Mouse (Mus musculus) midbrain, embryonic 13.5 days (tissue): ENCODE results near the gene Nol9. TPM values are rescaled to one million over a fixed set of nuclear protein-coding genes. Genes with fewer than 3 reads are reported as not detected.

Experiments
- ATAC-seq: fragments of 200-750 bp; cut with Nextera tagmentation; 2 replicates; pipeline ENCODE4 v1.8.0; 2017; ENCODE audit warnings: mild to moderate bottlenecking, moderate TSS enrichment, moderate library complexity
- H3K27ac ChIP-seq: fragments of 300-500 bp; sonication (generic); 2 replicates; pipeline ENCODE4 v1.5.1; 2015; ENCODE audit warnings: inconsistent platforms, mild to moderate bottlenecking, moderate library complexity
- H3K27me3 ChIP-seq: fragments of 300-500 bp; sonication (generic); 2 replicates; pipeline ENCODE4 v1.6.1; 2015; ENCODE audit warnings: mild to moderate bottlenecking, inconsistent platforms
- H3K36me3 ChIP-seq: fragments of 300-500 bp; sonication (generic); 2 replicates; pipeline ENCODE4 v1.6.1; 2015; ENCODE audit warnings: mild to moderate bottlenecking, inconsistent platforms
- H3K4me1 ChIP-seq: fragments of 300-500 bp; sonication (generic); replicated peaks from 2 replicates; pipeline ENCODE4 v1.6.1; 2015; ENCODE audit warnings: inconsistent platforms
- H3K4me2 ChIP-seq: fragments of 300-500 bp; sonication (generic); replicated peaks from 2 replicates; pipeline ENCODE4 v1.6.1; 2015; ENCODE audit warnings: moderate library complexity, mild to moderate bottlenecking, inconsistent platforms
- H3K4me3 ChIP-seq: fragments of 300-500 bp; sonication (generic); replicated peaks from 2 replicates; pipeline ENCODE4 v1.5.1; 2015; ENCODE audit warnings: mild to moderate bottlenecking, inconsistent platforms
- H3K9ac ChIP-seq: fragments of 300-500 bp; sonication (generic); replicated peaks from 2 replicates; pipeline ENCODE4 v1.6.1; 2015; ENCODE audit warnings: mild to moderate bottlenecking, inconsistent platforms
- H3K9me3 ChIP-seq: fragments of 300-500 bp; sonication (generic); 2 replicates; pipeline ENCODE4 v1.6.1; 2016; ENCODE audit warnings: mild to moderate bottlenecking, inconsistent platforms
- WGBS: fragments of 180-500 bp; shearing (Covaris S2); methylation state at CpG from one replicate; pipeline ENCODE4 v1.1.7; 2015; 5-methylcytosine and 5-hydroxymethylcytosine counted together
- polyA plus RNA-seq: library from polyadenylated mRNA; unstranded; fragments of >200 nt; fragmentation: Nextera tagmentation; extraction: Ambion mirVana; gene quantifications from 2 replicates; pipeline ENCODE4 v1.2.1, GENCODE M21; 2015

Nol9 gene
- polyA plus RNA-seq, 1 experiment from 2014 or later: 26.0 TPM

- Histone ChIP-seq H3K27me3 (no peaks in the 10 kb centered on the region), H3K4me1 (peaks cover 9% of the 10 kb centered on the region), H3K27ac (no peak within 1 kb of the TSS), H3K4me3 (no peak within 1 kb of the TSS), H3K9me3 (no peaks in the 10 kb centered on the region), H3K9ac (0 out of 2 replicates have a peak within 1 kb of the TSS, but pooled peaks have one; percentile 14), H3K4me2 (no peak within 1 kb of the TSS), H3K36me3 (no peaks in the 10 kb centered on the region)
- ATAC-seq: no peak
- WGBS: 66% methylated on average over 10 of the region's 10 CpGs
These were observed 33.0 kb downstream of the Nol9 start, which contains the start of gene Plekhg5 for GRCm38 (mm10) chr4:152072121-152072601. Plekhg5 (plus strand) TSS chr4:152072498.

- Histone ChIP-seq H3K4me2 (no peak overlapping the region), H3K9me3 (no peaks in the 10 kb centered on the region), H3K9ac (0 out of 2 replicates have a peak overlapping the region, but pooled peaks have one; percentile 14), H3K4me3 (no peak overlapping the region), H3K4me1 (peaks cover 9% of the 10 kb centered on the region), H3K36me3 (no peaks in the 10 kb centered on the region), H3K27ac (no peak overlapping the region), H3K27me3 (no peaks in the 10 kb centered on the region)
- ATAC-seq: no peak
- WGBS: 71% methylated on average over 10 of the region's 10 CpGs
These were observed 33.5 kb downstream of the Nol9 start for GRCm38 (mm10) chr4:152072655-152073054.

GRCm38 (mm10) chr4:152073715-152074114, 34.6 kb downstream of the Nol9 start:
- peaks cover 9% of the 10 kb centered on the region for H3K4me1 ChIP-seq
- no peak overlapping the region for H3K4me2 ChIP-seq
- no peak overlapping the region for H3K27ac ChIP-seq
- no peak overlapping the region for H3K9ac ChIP-seq
- H3K4me3 ChIP-seq: no peak overlapping the region
- no peak for ATAC-seq
- H3K36me3 ChIP-seq: no peaks in the 10 kb centered on the region
- H3K27me3 ChIP-seq: no peaks in the 10 kb centered on the region
- no peaks in the 10 kb centered on the region for H3K9me3 ChIP-seq
- WGBS: 89% methylated on average over 6 of the region's 6 CpGs

- H3K9ac ChIP-seq: no peak overlapping the region
- ATAC-seq: no peak
- 81% methylated on average over 9 of the region's 9 CpGs for WGBS
- no peak overlapping the region for H3K4me2 ChIP-seq
- H3K9me3 ChIP-seq: no peaks in the 10 kb centered on the region; the same call in 1 of the 2 replicates
- no peak overlapping the region for H3K4me3 ChIP-seq
- no peaks in the 10 kb centered on the region for H3K36me3 ChIP-seq
- H3K27me3 ChIP-seq: no peaks in the 10 kb centered on the region
- peaks cover 9% of the 10 kb centered on the region for H3K4me1 ChIP-seq
- no peak overlapping the region for H3K27ac ChIP-seq
These were observed 35.4 kb downstream of the Nol9 start for GRCm38 (mm10) chr4:152074548-152074947.

GRCm38 (mm10) chr4:152077191-152077590, 38.1 kb downstream of the Nol9 start:
- Histone ChIP-seq H3K4me1 (peaks cover 7% of the 10 kb centered on the region), H3K4me3 (no peak overlapping the region), H3K9me3 (no peaks in the 10 kb centered on the region; the same call in 1 of the 2 replicates), H3K27me3 (no peaks in the 10 kb centered on the region), H3K4me2 (no peak overlapping the region), H3K27ac (no peak overlapping the region), H3K36me3 (no peaks in the 10 kb centered on the region), H3K9ac (no peak overlapping the region)
- no peak for ATAC-seq
- 90% methylated on average over 9 of the region's 9 CpGs for WGBS

- no peak overlapping the region for H3K4me3 ChIP-seq
- ATAC-seq: no peak
- H3K4me2 ChIP-seq: no peak overlapping the region
- H3K9ac ChIP-seq: no peak overlapping the region
- no peaks in the 10 kb centered on the region for H3K4me1 ChIP-seq
- H3K9me3 ChIP-seq: no peaks in the 10 kb centered on the region; the same call in 1 of the 2 replicates
- H3K36me3 ChIP-seq: no peaks in the 10 kb centered on the region
- H3K27ac ChIP-seq: no peak overlapping the region
- H3K27me3 ChIP-seq: no peaks in the 10 kb centered on the region
- WGBS: 93% methylated on average over 10 of the region's 10 CpGs
These were observed 39.0 kb downstream of the Nol9 start for GRCm38 (mm10) chr4:152078105-152078530.

- H3K9ac ChIP-seq: no peak overlapping the region
- H3K4me2 ChIP-seq: no peak overlapping the region
- H3K4me1 ChIP-seq: no peaks in the 10 kb centered on the region
- H3K27ac ChIP-seq: no peak overlapping the region
- H3K9me3 ChIP-seq: no peaks in the 10 kb centered on the region; the same call in 1 of the 2 replicates
- WGBS: 95% methylated on average over 3 of the region's 3 CpGs
- ATAC-seq: no peak
- no peak overlapping the region for H3K4me3 ChIP-seq
- H3K27me3 ChIP-seq: no peaks in the 10 kb centered on the region
- H3K36me3 ChIP-seq: no peaks in the 10 kb centered on the region
These were observed 40.1 kb downstream of the Nol9 start for GRCm38 (mm10) chr4:152079261-152079660.

- Histone ChIP-seq H3K9me3 (no peaks in the 10 kb centered on the region; the same call in 1 of the 2 replicates), H3K4me2 (no peak overlapping the region), H3K4me3 (no peak overlapping the region), H3K9ac (no peak overlapping the region), H3K4me1 (no peaks in the 10 kb centered on the region), H3K27me3 (peaks cover 4% of the 10 kb centered on the region; the same call in 1 of the 2 replicates), H3K36me3 (no peaks in the 10 kb centered on the region), H3K27ac (no peak overlapping the region)
- WGBS: 72% methylated on average over 7 of the region's 7 CpGs
- no peak for ATAC-seq
These were observed 40.8 kb downstream of the Nol9 start for GRCm38 (mm10) chr4:152079931-152080330.

GRCm38 (mm10) chr4:152083611-152084220, 44.6 kb downstream of the Nol9 start:
- peaks cover 19% of the 10 kb centered on the region for H3K4me1 ChIP-seq
- H3K27me3 ChIP-seq: peaks cover 9% of the 10 kb centered on the region; the same call in 1 of the 2 replicates
- 75% methylated on average over 7 of the region's 7 CpGs for whole genome bisulfite sequencing
- H3K9ac ChIP-seq: no peak overlapping the region
- H3K9me3 ChIP-seq: no peaks in the 10 kb centered on the region; the same call in 1 of the 2 replicates
- H3K4me3 ChIP-seq: no peak overlapping the region
- H3K27ac ChIP-seq: no peak overlapping the region
- H3K4me2 ChIP-seq: no peak overlapping the region
- no peak for ATAC-seq
- no peaks in the 10 kb centered on the region for H3K36me3 ChIP-seq

GRCm38 (mm10) chr4:152084616-152085015, 45.5 kb downstream of the Nol9 start:
- Histone ChIP-seq H3K36me3 (no peaks in the 10 kb centered on the region), H3K4me2 (no peak overlapping the region), H3K4me1 (peaks cover 22% of the 10 kb centered on the region), H3K4me3 (no peak overlapping the region), H3K27me3 (peaks cover 9% of the 10 kb centered on the region; the same call in 1 of the 2 replicates), H3K9ac (no peak overlapping the region), H3K9me3 (no peaks in the 10 kb centered on the region), H3K27ac (no peak overlapping the region)
- 90% methylated on average over 7 of the region's 7 CpGs for WGBS
- ATAC-seq: no peak

GRCm38 (mm10) chr4:152086505-152087210, 47.5 kb downstream of the Nol9 start:
- under 1% methylated on average over 82 of the region's 92 CpGs for WGBS

More at GRCm38 (mm10) chr4:152086505-152087210, 47.5 kb downstream of the Nol9 start:
- Histone ChIP-seq H3K4me1 (peaks cover 22% of the 10 kb centered on the region), H3K4me3 (peak overlapping the region; percentile 63), H3K27me3 (peaks cover 9% of the 10 kb centered on the region; the same call in 1 of the 2 replicates), H3K9me3 (no peaks in the 10 kb centered on the region), H3K4me2 (peak overlapping the region; percentile 81), H3K36me3 (no peaks in the 10 kb centered on the region), H3K27ac (no peak overlapping the region), H3K9ac (peak overlapping the region; percentile 78)
- ATAC-seq: peak; percentile 80
